Mouse (Mus musculus): ENCODE results near the gene 4930524N10Rik.

4930524N10Rik gene

DNA sequence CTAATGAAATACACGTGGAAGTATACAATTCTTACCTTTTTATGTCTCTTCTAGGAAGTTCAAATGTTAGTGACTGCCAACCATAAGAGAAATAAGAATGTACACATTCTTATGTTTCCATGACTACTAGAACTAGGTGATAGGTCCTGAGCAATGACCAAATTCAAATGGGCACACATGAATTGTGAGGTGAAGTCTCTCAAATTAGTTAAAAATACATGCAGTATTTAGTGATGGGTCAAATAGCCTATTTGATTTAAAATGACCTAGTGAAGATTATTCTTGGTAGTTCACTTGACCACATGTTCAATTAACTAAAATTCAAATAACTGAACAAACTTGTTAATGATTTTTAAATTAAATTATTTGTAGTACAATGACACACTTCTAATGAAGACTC, at the start of gene 4930524N10Rik:
TSS of gene 4930524N10Rik (minus strand) at position 101 of the 400 bp plus-strand sequence.
- no peak for DNase-seq (ENCODE audit: low read depth, low spot score)

DNA sequence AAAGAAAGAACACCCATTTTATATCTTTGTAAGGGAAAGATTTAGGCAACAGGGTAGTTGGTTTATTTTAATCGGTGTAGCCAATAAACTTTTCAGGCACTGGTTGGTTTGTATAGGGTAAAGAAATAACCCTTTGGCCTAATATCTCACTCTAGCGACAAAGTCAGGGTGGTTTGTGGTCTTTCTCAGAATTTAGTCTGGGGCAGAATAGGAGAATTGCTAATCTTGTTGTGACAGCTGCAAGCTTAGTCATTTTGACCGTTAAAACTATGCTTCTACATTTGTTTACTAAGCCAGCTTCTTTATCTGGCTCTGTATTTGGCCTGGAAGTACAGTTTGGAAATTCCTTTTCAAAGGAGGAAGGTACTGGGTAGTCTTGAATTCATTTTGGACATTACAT, 6.8 kb upstream of the 4930524N10Rik start:
- no peak for DNase-seq (ENCODE audit: low read depth, low spot score)

- DNase-seq (ENCODE audit: low read depth, low spot score): no peak
Observed at GRCm38 (mm10) chrX:154349302-154350041, 6.3 kb upstream of the 4930524N10Rik start.

DNA sequence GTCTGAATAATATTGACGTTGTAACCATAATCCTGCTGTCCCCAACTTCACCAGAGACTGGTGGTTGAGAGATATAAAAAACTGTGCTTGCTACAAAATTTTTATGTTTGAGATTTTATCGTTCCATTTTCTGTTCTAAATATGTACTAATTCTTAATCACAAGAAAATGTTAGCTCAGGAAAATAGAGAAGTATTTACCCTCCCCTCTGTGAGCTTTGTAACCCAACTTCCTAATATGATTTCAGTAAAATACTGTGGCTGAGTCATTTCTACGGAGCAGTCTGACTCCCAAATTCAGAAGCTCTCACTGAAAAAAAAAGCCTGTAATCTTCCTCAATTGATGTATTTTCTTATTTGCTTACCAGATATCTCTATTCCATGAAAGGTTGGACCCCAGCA, 4.7 kb upstream of the 4930524N10Rik start:
- no peak for DNase-seq (ENCODE audit: low read depth, low spot score)

Measured in brain, embryonic 18.5 days (tissue).